Mouse (Mus musculus) ZHBTc4 (cell line): ENCODE measurements around the gene Trmt13.
"Not testable (repeated sequence)": the region's sequence is repeated elsewhere in the genome, so short reads cannot be mapped to it uniquely, and the experiment has no call there.

Source experiments
- DNase-seq: peaks from one replicate; pipeline ENCODE4 v3.0.0-alpha.2; 2011; ENCODE audit warnings: low read depth, low spot score

Trmt13 gene

GRCm38 (mm10) chr3:116634091-116634490 is 19.7 kb upstream of the Trmt13 start:
- no peak for DNase-seq

GRCm38 (mm10) chr3:116632971-116633370 is 18.6 kb upstream of the Trmt13 start:
- no peak for DNase-seq

GRCm38 (mm10) chr3:116631459-116631858 is 17.1 kb upstream of the Trmt13 start:
- no peak for DNase-seq

GRCm38 (mm10) chr3:116622641-116623040 is 8.3 kb upstream of the Trmt13 start:
- DNase-seq, result peak; percentile 96

GRCm38 (mm10) chr3:116620636-116621370 is 6.4 kb upstream of the Trmt13 start:
- no peak for DNase-seq

GRCm38 (mm10) chr3:116618855-116619254 is 4.5 kb upstream of the Trmt13 start:
- DNase-seq, result no peak

GRCm38 (mm10) chr3:116615318-116616068 is 1.1 kb upstream of the Trmt13 start:
- DNase-seq, result no peak

GRCm38 (mm10) chr3:116604570-116604969 is 9.8 kb downstream of the Trmt13 start:
- DNase-seq, result no peak

- DNase-seq, result no peak
These were observed 12.6 kb downstream of the Trmt13 start for GRCm38 (mm10) chr3:116601781-116602180.

GRCm38 (mm10) chr3:116601005-116601404 is 13.4 kb downstream of the Trmt13 start:
- no peak for DNase-seq

GRCm38 (mm10) chr3:116599705-116600104 is 14.7 kb downstream of the Trmt13 start:
- no peak for DNase-seq

GRCm38 (mm10) chr3:116595603-116595991 is 18.8 kb downstream of the Trmt13 start:
- no peak for DNase-seq

- DNase-seq, result peak; percentile 98
These were observed 19.4 kb downstream of the Trmt13 start, which contains the start of gene Sass6 for GRCm38 (mm10) chr3:116594728-116595602. TSS of gene Sass6 (plus strand) at chr3:116594982.

- DNase-seq, result no peak
These were observed 20.2 kb downstream of the Trmt13 start for GRCm38 (mm10) chr3:116594076-116594727.

- no peak for DNase-seq
These were observed 32.2 kb downstream of the Trmt13 start for GRCm38 (mm10) chr3:116582201-116582600.

- DNase-seq, result peak; percentile 62
These were observed 37.1 kb downstream of the Trmt13 start for GRCm38 (mm10) chr3:116577286-116577685.

- no peak for DNase-seq
These were observed 43.8 kb downstream of the Trmt13 start for GRCm38 (mm10) chr3:116570628-116571027.

GRCm38 (mm10) chr3:116563095-116563492 is 51.3 kb downstream of the Trmt13 start:
- no peak for DNase-seq

- no peak for DNase-seq
These were observed 51.8 kb downstream of the Trmt13 start, which contains the start of gene Lrrc39 for GRCm38 (mm10) chr3:116562408-116563094. TSS of gene Lrrc39 (plus strand) at chr3:116562973.

- DNase-seq, result not testable (repeated sequence)
These were observed 53.1 kb downstream of the Trmt13 start for GRCm38 (mm10) chr3:116561315-116561714.

- no peak for DNase-seq
These were observed 63.0 kb downstream of the Trmt13 start for GRCm38 (mm10) chr3:116551362-116551761.
